8 mouse cellular contexts compared by ENCODE assay signal in genomic region chr9:52167506-52167862, GRCm38 (mm10). TPM values are rescaled to one million over a fixed set of nuclear protein-coding genes. Genes with fewer than 3 reads are reported as not detected.
DNase-seq lines count a peak whose midpoint lies in the region; ATAC-seq and TF ChIP-seq lines count a peak whose summit lies in the region.

No protein-coding gene starts in this region.

- no peak for TF ChIP-seq CTCF in cerebellum, adult 2 months (IDR thresholded peaks at IDR 0.05; ENCODE audit: borderline replicate concordance, insufficient read depth, low read depth, low read length)

- WGBS in cerebellum, adult 2 months = under 1% methylated on average over 8 of the region's 8 CpGs
- 1% methylated on average over 8 of the region's 8 CpGs for WGBS in lung, embryonic 15.5 days
- WGBS in hindbrain, embryonic 15.5 days = 2% methylated on average over 8 of the region's 8 CpGs

- H3K79me2 ChIP-seq in myocyte (ENCODE audit: control insufficient read depth, insufficient read depth) = peaks cover 42% of the 10 kb centered on the region

- peak overlapping the region; percentile 52 for H3K27ac ChIP-seq in cerebellum, adult 2 months (ENCODE audit: insufficient read depth, low read length)
- peak overlapping the region; percentile 94 for H3K27ac ChIP-seq in lung, embryonic 15.5 days
- peak overlapping the region; percentile 97 for H3K27ac ChIP-seq in hindbrain, embryonic 15.5 days (replicated peaks)

- peak overlapping the region; percentile 68 for H3K4me3 ChIP-seq in cerebellum, adult 2 months (replicated peaks; ENCODE audit: insufficient read depth, low read depth, low read length)
- H3K4me3 ChIP-seq in lung, embryonic 15.5 days = peak overlapping the region; percentile 95
- peak overlapping the region; percentile 99 for H3K4me3 ChIP-seq in hindbrain, embryonic 15.5 days
- peak overlapping the region; percentile 56 for H3K4me3 ChIP-seq in myocyte

- H3K36me3 ChIP-seq in lung, embryonic 15.5 days = no peaks in the 10 kb centered on the region
- H3K36me3 ChIP-seq in hindbrain, embryonic 15.5 days = 0 out of 2 replicates have a peak, but pooled peaks cover 3% of the 10 kb centered on the region
- H3K36me3 ChIP-seq in myocyte (ENCODE audit: control insufficient read depth, insufficient read depth) = no peaks in the 10 kb centered on the region

- no peak for TF ChIP-seq POLR2A in cerebellum, adult 2 months (IDR thresholded peaks at IDR 0.05; ENCODE audit: borderline replicate concordance, insufficient read depth, low read length)
- TF ChIP-seq POLR2A in myocyte (IDR thresholded peaks at IDR 0.05; ENCODE audit: insufficient read length, low read depth) = no peak

- no peaks in the 10 kb centered on the region for H3K27me3 ChIP-seq in cerebellum, adult 2 months (ENCODE audit: control insufficient read depth, insufficient read depth, low read length)
- H3K27me3 ChIP-seq in lung, embryonic 15.5 days = peaks cover 11% of the 10 kb centered on the region; the same call in 1 of the 2 replicates
- H3K27me3 ChIP-seq in hindbrain, embryonic 15.5 days = no peaks in the 10 kb centered on the region
- H3K27me3 ChIP-seq in myocyte (ENCODE audit: control insufficient read depth, insufficient read depth, insufficient read length) = no peaks in the 10 kb centered on the region

- peak overlapping the region; percentile 82 for H3K4me2 ChIP-seq in lung, embryonic 15.5 days
- peak overlapping the region; percentile 74 for H3K4me2 ChIP-seq in hindbrain, embryonic 15.5 days
- peak overlapping the region; percentile 92 for H3K4me2 ChIP-seq in myocyte (ENCODE audit: low read depth)

- no peak for DNase-seq in cerebellum, adult 2 months
- no peak for DNase-seq in cerebellum, postnatal 25 days
- no peak for DNase-seq in lung, postnatal 4 days
- DNase-seq in adrenal gland, adult 18-20 months (ENCODE audit: low spot score in 2 of 2) = no peak

- peaks cover 4% of the 10 kb centered on the region; the same call in 1 of the 2 replicates for H3K4me1 ChIP-seq in cerebellum, adult 2 months (ENCODE audit: control insufficient read depth, insufficient read depth, low read length)
- H3K4me1 ChIP-seq in lung, embryonic 15.5 days = peaks cover 20% of the 10 kb centered on the region
- peaks cover 36% of the 10 kb centered on the region for H3K4me1 ChIP-seq in hindbrain, embryonic 15.5 days (replicated peaks)

- H3K9ac ChIP-seq in lung, embryonic 15.5 days = peak overlapping the region; percentile 98
- H3K9ac ChIP-seq in hindbrain, embryonic 15.5 days = peak overlapping the region; percentile 95

- no peaks in the 10 kb centered on the region for H3K9me3 ChIP-seq in lung, embryonic 15.5 days
- no peaks in the 10 kb centered on the region for H3K9me3 ChIP-seq in hindbrain, embryonic 15.5 days

- H3ac ChIP-seq in myocyte (ENCODE audit: control insufficient read depth, insufficient read length) = peak overlapping the region; percentile 91

- no peak for ATAC-seq in lung, embryonic 15.5 days (ENCODE audit: borderline replicate concordance, extremely low read depth, low FRiP score, low TSS enrichment)
- no peak for ATAC-seq in hindbrain, embryonic 15.5 days (ENCODE audit: low FRiP score, low read depth)
- ATAC-seq in erythroid progenitor cell, adult 5-6 weeks (replicated peaks; ENCODE audit: low FRiP score, poor library complexity, severe bottlenecking) = no peak

TF ChIP-seq in myocyte, 11 proteins besides CTCF, POLR2A, EP300 and RAD21:
- no peak for TF ChIP-seq TCF12 (IDR thresholded peaks at IDR 0.05; ENCODE audit: insufficient read depth, poor library complexity, severe bottlenecking)
- no peak for TF ChIP-seq CEBPB (IDR thresholded peaks at IDR 0.05; ENCODE audit: insufficient read depth, poor library complexity, severe bottlenecking)
- TF ChIP-seq MYOG (IDR thresholded peaks at IDR 0.05; ENCODE audit: control insufficient read depth in 1 of 3, insufficient read depth in 1 of 3, insufficient read length in 2 of 3, low read depth in 2 of 3) = no peak
- TF ChIP-seq USF1 (IDR thresholded peaks at IDR 0.05; ENCODE audit: low read depth) = no peak
- TF ChIP-seq MYOD1 (IDR thresholded peaks at IDR 0.05; ENCODE audit: control insufficient read depth in 1 of 3, insufficient read length in 2 of 3, low read depth in 2 of 3) = no peak
- TF ChIP-seq POLR2AphosphoS2 (IDR thresholded peaks at IDR 0.05; ENCODE audit: insufficient read length, low read depth) = no peak
- TF ChIP-seq E2F4 (IDR thresholded peaks at IDR 0.05; ENCODE audit: insufficient read depth) = no peak
- TF ChIP-seq SRF (IDR thresholded peaks at IDR 0.05; ENCODE audit: control insufficient read depth, insufficient read length, low read depth) = no peak
- no peak for TF ChIP-seq MAX (IDR thresholded peaks at IDR 0.05; ENCODE audit: low read depth)
- no peak for TF ChIP-seq TCF3 (IDR thresholded peaks at IDR 0.05; ENCODE audit: insufficient read length, low read depth)
- TF ChIP-seq REST (IDR thresholded peaks at IDR 0.05; ENCODE audit: insufficient read depth, insufficient read length) = no peak

RNA-seq across cellular contexts. Expression of gene Zc3h12c, which starts 0.9 kb away (rescaled TPM):
- 6.6 and 6.7 TPM in 2 replicates for polyA plus RNA-seq in cerebellum, adult 2 months (2012; rRNA removed)
- polyA plus RNA-seq in lung, embryonic 15.5 days (2015; fragmentation: Nextera tagmentation; extraction: Ambion mirVana) = 2.8 and 2.9 TPM in 2 replicates
- 4.5 and 6.3 TPM in 2 replicates for polyA plus RNA-seq in hindbrain, embryonic 15.5 days (2015; fragmentation: Nextera tagmentation; extraction: Ambion mirVana)
- polyA plus RNA-seq in myocyte (2012; fragmentation: generic; extraction: Trizol) = 1.2 TPM
- total RNA-seq in erythroid progenitor cell, adult 5-6 weeks (2015; ENCODE audit: low replicate concordance) = 0.84 and 1.1 TPM in 2 replicates
- not detected in 2 replicates for total RNA-seq in erythroid progenitor cell, adult 5-6 weeks (2017; ENCODE audit: low replicate concordance)
- 10 to 100 TPM; 18.4 to 23.7 TPM for total RNA-seq in adrenal gland, adult 18-20 months (2021)
